Comparison of ENCODE assay signal across 8 mouse cellular contexts in the genomic region with DNA sequence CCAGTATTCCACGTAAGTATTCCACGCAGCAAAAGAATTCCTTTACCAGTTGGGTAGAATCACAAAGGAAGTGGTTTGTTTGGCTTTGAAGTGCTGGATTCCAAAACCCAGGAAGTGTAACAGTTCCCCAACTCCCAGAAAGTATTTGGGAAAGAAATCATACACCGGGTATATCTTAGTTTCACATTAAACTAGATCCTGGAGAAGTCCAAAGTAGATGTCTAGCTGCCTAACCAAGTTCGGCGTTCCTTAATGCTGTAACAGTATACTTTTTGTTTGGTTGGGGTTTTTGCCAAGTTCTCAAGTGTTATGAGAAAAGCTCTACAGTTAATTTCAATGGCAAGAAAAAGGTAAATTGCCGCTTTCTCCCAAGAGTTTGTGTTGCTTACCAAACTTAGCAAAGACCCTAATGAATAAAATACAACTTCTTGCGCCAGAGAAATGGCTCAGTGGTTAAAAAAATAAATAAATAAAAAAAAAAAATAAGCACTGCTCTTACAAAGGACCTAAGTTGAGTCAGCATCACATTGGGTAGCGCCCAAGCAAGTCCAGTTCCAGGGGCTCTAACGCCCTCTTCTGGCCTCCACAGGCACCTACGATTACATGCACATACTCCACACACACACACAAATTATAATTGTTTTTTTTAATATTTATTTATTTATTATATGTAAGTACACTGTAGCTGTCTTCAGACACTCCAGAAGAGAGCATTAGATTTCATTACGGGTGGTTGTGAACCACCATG. TPM values are rescaled to one million over a fixed set of nuclear protein-coding genes. Genes with fewer than 3 reads are reported as not detected.
A peak's percentile ranks its signal among the peaks of the same experiment; 100 is the strongest.
DNase-seq lines count a peak whose midpoint lies in the region; ATAC-seq and TF ChIP-seq lines count a peak whose summit lies in the region.

No protein-coding gene starts in this region.

- peaks cover 15% of the 10 kb centered on the region for H3K4me1 ChIP-seq in bone marrow macrophage, adult 2 months (ENCODE audit: control insufficient read depth, insufficient read depth, low read length)
- peaks cover 7% of the 10 kb centered on the region; the same call in 1 of the 2 replicates for H3K4me1 ChIP-seq in heart, embryonic 10.5 days

- peaks cover 33% of the 10 kb centered on the region for H3K36me3 ChIP-seq in heart, embryonic 10.5 days

- H3K4me3 ChIP-seq in bone marrow macrophage, adult 2 months (ENCODE audit: insufficient read depth, low read length): peak overlapping the region; percentile 93
- H3K4me3 ChIP-seq in heart, embryonic 10.5 days: peak overlapping the region; percentile 94

- no peaks in the 10 kb centered on the region for H3K27me3 ChIP-seq in heart, embryonic 10.5 days (ENCODE audit: insufficient read depth, poor library complexity, severe bottlenecking)

- TF ChIP-seq POLR2A in bone marrow macrophage, adult 2 months (IDR thresholded peaks at IDR 0.05; ENCODE audit: borderline replicate concordance, low read depth, low read length): no peak

- peak; percentile 91 for DNase-seq in heart, adult 11 months
- no peak for DNase-seq in heart, postnatal 25 days (ENCODE audit: low spot score)
- DNase-seq in heart, embryonic 10.5 days (ENCODE audit: low spot score): no peak
- peak; percentile 29 for DNase-seq in kidney, postnatal 14 days
- DNase-seq in right cerebral cortex, postnatal 25 days: no peak
- DNase-seq in urinary bladder, postnatal 25 days (ENCODE audit: low spot score): no peak

- intact Hi-C loops in heart, postnatal 25 days (cut with DNase I): loop anchor here (5.0 kb wide), 1 partner anchor 274 kb away; no protein-coding TSS in a partner anchor

- 0 out of 2 replicates have a peak, but pooled peaks have one; percentile 26 for TF ChIP-seq CTCF in bone marrow macrophage, adult 2 months (IDR thresholded peaks at IDR 0.05; ENCODE audit: low read depth, low read length)

- 43% methylated on average over 11 of the region's 11 CpGs for WGBS in heart, embryonic 10.5 days

- H3K9me3 ChIP-seq in heart, embryonic 10.5 days: no peaks in the 10 kb centered on the region

- ATAC-seq in megakaryocyte progenitor cell, adult 5-6 weeks (replicated peaks; ENCODE audit: poor library complexity): peak; percentile 42

- H3K27ac ChIP-seq in bone marrow macrophage, adult 2 months (ENCODE audit: insufficient read depth, low read depth, low read length): peak overlapping the region; percentile 94
- H3K27ac ChIP-seq in heart, embryonic 10.5 days: peak overlapping the region; percentile 98

RNA-seq across cellular contexts. Expression of a gene that starts 0.9 kb away (rescaled TPM):
- total RNA-seq in heart, postnatal 25 days (2021): 10 to 100 TPM; 66.8 to 74.1 TPM
- polyA plus RNA-seq in bone marrow macrophage, adult 2 months (2012; ENCODE audit: insufficient read depth, insufficient read length, missing spikeins): 36.6 and 38.4 TPM in 2 replicates
- polyA plus RNA-seq in heart, embryonic 10.5 days (2016; fragmentation: Nextera tagmentation; extraction: Ambion mirVana): 79.6 and 80.7 TPM in 2 replicates
- 99.8 and 103 TPM in 2 replicates for total RNA-seq in megakaryocyte progenitor cell, adult 5-6 weeks (2015)
- 85.1 and 107 TPM in 2 replicates for total RNA-seq in megakaryocyte progenitor cell, adult 5-6 weeks (2017)

RNA-seq across cellular contexts. Expression of a gene that starts 27.5 kb away (rescaled TPM):
- 10 to 100 TPM; 49.0 to 49.1 TPM for total RNA-seq in heart, postnatal 25 days (2021)
- 60.1 and 60.9 TPM in 2 replicates for polyA plus RNA-seq in bone marrow macrophage, adult 2 months (2012; ENCODE audit: insufficient read depth, insufficient read length, missing spikeins)
- polyA plus RNA-seq in heart, embryonic 10.5 days (2016; fragmentation: Nextera tagmentation; extraction: Ambion mirVana): 223 and 232 TPM in 2 replicates
- total RNA-seq in megakaryocyte progenitor cell, adult 5-6 weeks (2015): 253 TPM in 2 replicates
- total RNA-seq in megakaryocyte progenitor cell, adult 5-6 weeks (2017): 200 and 202 TPM in 2 replicates

RNA-seq across cellular contexts. Expression of a gene that starts 42.5 kb away (rescaled TPM):
- 10 to 100 TPM; 28.6 to 31.0 TPM for total RNA-seq in heart, postnatal 25 days (2021)
- 24.0 and 26.9 TPM in 2 replicates for polyA plus RNA-seq in bone marrow macrophage, adult 2 months (2012; ENCODE audit: insufficient read depth, insufficient read length, missing spikeins)
- 11.8 and 12.3 TPM in 2 replicates for polyA plus RNA-seq in heart, embryonic 10.5 days (2016; fragmentation: Nextera tagmentation; extraction: Ambion mirVana)
- 37.6 and 40.7 TPM in 2 replicates for total RNA-seq in megakaryocyte progenitor cell, adult 5-6 weeks (2015)
- 49.5 and 60.2 TPM in 2 replicates for total RNA-seq in megakaryocyte progenitor cell, adult 5-6 weeks (2017)

Comparison
In these comparisons a context has a peak if more than half of its experiments do, and no peak if none do; other contexts are left out.
1. DNase-seq: peak in heart, adult 11 months (single experiment) and kidney, postnatal 14 days (single experiment); none in heart, postnatal 25 days (single experiment), heart, embryonic 10.5 days (single experiment), right cerebral cortex, postnatal 25 days (single experiment) and urinary bladder, postnatal 25 days (single experiment).
2. RNA of a gene that starts 27.5 kb away (total RNA-seq): 200 to 253 TPM in megakaryocyte progenitor cell, adult 5-6 weeks; 49.0 to 49.1 TPM in heart, postnatal 25 days; every median in the first group is over 4 times any median in the second.